Mouse (Mus musculus) 3T3-L1 (cell line): ENCODE data around the gene Hnrnpa2b1.

Source experiments
- DNase-seq: peaks from one replicate; pipeline ENCODE4 v3.0.0-alpha.2; 2015; ENCODE audit warnings: low read depth, low spot score

Hnrnpa2b1 gene

DNA sequence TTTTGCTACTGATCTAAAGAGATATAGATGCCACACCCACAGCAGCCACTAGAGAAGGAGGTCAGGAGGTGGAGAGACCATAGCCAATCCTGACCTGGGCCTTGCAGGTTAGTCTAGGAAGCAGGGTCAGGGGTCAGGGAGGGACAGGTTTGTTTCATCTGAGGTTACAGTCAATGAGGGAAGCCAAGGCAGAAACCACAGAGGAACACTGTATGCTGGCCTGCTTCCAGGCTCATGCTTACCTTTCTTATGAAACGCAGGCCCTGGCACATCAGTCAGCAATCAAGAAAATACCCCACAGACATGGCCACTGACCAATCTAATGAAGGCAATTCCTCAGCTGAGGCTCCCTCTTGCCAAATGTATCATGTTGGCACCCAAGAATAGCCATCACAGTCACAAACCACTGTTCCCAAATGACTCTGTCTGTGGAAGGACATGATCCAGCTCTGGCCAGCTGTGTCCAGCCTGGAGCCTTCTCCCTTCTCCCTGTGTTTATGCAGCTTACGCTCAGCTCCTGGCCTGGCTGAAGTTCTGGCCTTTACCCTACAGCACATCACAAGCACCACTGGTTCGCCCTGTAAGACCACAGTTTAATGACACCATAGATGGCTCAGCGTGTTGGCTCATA, 52.3 kb downstream of the Hnrnpa2b1 start:
- no peak for DNase-seq

DNA sequence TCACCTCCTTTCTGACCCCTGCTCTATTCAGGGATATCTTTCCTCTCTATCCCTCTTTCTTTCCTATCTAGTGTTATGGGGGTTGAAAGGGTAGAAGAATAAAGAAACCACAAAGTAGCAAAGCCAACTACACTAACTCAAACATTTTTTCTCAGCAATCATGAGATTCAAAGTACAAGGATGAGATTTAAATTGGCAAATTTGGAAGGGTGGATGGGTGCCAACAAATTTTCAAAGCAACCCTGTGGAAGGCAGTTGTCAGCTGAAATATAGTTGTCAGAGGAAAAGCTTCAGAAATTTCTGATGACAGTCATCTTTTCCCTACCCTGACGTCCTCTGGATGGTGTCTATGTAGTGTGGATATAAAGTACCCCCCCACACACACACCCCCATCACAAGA, 53.3 kb downstream of the Hnrnpa2b1 start:
- no peak for DNase-seq
